Mouse (Mus musculus) heart, adult 2 months (tissue): ENCODE data around the gene Colgalt1. TPM values are rescaled to one million over a fixed set of nuclear protein-coding genes. Genes with fewer than 3 reads are reported as not detected.

Experiments used
- DNase-seq, 2 experiments: peaks; one replicate each; pipeline ENCODE4 v3.0.0; 2021
- H3K27ac ChIP-seq: fragments of 200-600 bp; 2 replicates; pipeline ENCODE4 v1.8.1; 2022
- H3K27me3 ChIP-seq: fragments of 200-500 bp; 2 replicates; pipeline ENCODE4 v1.6.1; 2012; ENCODE audit warnings: mild to moderate bottlenecking, low read length, inconsistent platforms, mixed read lengths; ENCODE audit not compliant: control insufficient read depth, insufficient read depth
- H3K36me3 ChIP-seq: fragments of 200-500 bp; 2 replicates; pipeline ENCODE4 v1.6.1; 2012; ENCODE audit warnings: low read length, inconsistent platforms; ENCODE audit not compliant: control insufficient read depth, insufficient read depth
- H3K4me1 ChIP-seq: fragments of 200-500 bp; 2 replicates; pipeline ENCODE4 v1.6.1; 2011; ENCODE audit warnings: low read length; ENCODE audit not compliant: control insufficient read depth, insufficient read depth
- H3K4me3 ChIP-seq: fragments of 200-600 bp; 2 replicates; pipeline ENCODE4 v1.8.1; 2022
- H3K79me2 ChIP-seq: fragments of 200-500 bp; replicated peaks from 2 replicates; pipeline ENCODE4 v1.6.1; 2012; ENCODE audit warnings: mild to moderate bottlenecking, inconsistent platforms, low read length, moderate library complexity, mixed read lengths; ENCODE audit not compliant: control insufficient read depth, insufficient read depth
- H3K9ac ChIP-seq: fragments of 200-500 bp; 2 replicates; pipeline ENCODE4 v1.6.1; 2012; ENCODE audit warnings: low read depth, mild to moderate bottlenecking, control low read depth, inconsistent platforms, low read length, mixed read lengths
- CTCF ChIP-seq: fragments of 200-600 bp; IDR thresholded peaks from 2 replicates; pipeline ENCODE4 v1.8.1; 2022; ENCODE audit warnings: antibody characterized with exemption, mild to moderate bottlenecking, moderate library complexity
- EP300 ChIP-seq: fragments of 200-500 bp; IDR thresholded peaks from 2 replicates; pipeline ENCODE4 v1.6.1; 2011; ENCODE audit warnings: low read depth, low read length, control low read depth; ENCODE audit not compliant: insufficient read depth
- POLR2A ChIP-seq: fragments of 200-500 bp; IDR thresholded peaks from 2 replicates; pipeline ENCODE4 v1.6.1; 2011; ENCODE audit warnings: mild to moderate bottlenecking, low read depth, low read length, control low read depth; ENCODE audit not compliant: insufficient read depth
- WGBS: fragments of 180-500 bp; shearing (Covaris S2); methylation state at CpG from one replicate; pipeline ENCODE4 v1.1.7; 2018; 5-methylcytosine and 5-hydroxymethylcytosine counted together
- intact Hi-C: fragments of 180-260 bp; cut with DNase I; formaldehyde crosslinking; loops from one replicate; pipeline ENCODE4 v1.15.1; 2025
- polyA plus RNA-seq: library from polyadenylated mRNA; depleted of rRNA; stranded (reverse); fragments of >200 nt; gene quantifications from 2 replicates; pipeline ENCODE4 v1.2.3, GENCODE M21; 2012
- total RNA-seq, 2 experiments: library from RNA; stranded (reverse); gene quantifications; 2 replicates each; pipeline ENCODE4 v1.2.3; 2021

The Colgalt1 gene
- total and polyA plus RNA-seq, 3 experiments = 39.3 to 55.8 (median 39.6) TPM

DNA sequence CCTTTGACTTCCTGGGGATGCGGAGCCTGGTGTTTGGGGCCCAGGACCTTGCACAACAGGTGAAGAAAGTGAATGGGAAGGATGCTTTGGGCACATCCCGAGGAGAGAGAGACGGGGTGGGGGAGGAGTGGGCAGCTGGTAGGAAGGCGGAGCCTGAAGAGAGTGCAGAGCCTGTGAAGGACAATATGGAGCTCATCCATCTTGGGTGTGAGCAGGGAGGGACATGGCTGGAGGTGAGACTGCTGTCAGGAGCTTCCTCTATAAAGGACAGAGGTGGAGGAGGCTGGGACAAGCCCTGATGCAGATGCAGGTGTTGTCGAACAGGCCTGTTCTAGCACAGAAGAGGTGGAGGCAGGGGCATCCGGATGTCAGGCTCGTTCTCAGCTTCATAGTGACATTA lies 6.8 kb upstream of the Colgalt1 start:
- intact Hi-C loops = no loop called here
- DNase-seq = no peak
- Histone ChIP-seq H3K4me3 (no peak overlapping the region), H3K27me3 (no peaks in the 10 kb centered on the region), H3K36me3 (no peaks in the 10 kb centered on the region), H3K27ac (no peak overlapping the region), H3K79me2 (no peaks in the 10 kb centered on the region), H3K9ac (no peak overlapping the region), H3K4me1 (peaks cover 3% of the 10 kb centered on the region)
- WGBS = 83% methylated on average over 7 of the region's 7 CpGs
- TF ChIP-seq POLR2A (no peak), EP300 (no peak), CTCF (no peak)

DNA sequence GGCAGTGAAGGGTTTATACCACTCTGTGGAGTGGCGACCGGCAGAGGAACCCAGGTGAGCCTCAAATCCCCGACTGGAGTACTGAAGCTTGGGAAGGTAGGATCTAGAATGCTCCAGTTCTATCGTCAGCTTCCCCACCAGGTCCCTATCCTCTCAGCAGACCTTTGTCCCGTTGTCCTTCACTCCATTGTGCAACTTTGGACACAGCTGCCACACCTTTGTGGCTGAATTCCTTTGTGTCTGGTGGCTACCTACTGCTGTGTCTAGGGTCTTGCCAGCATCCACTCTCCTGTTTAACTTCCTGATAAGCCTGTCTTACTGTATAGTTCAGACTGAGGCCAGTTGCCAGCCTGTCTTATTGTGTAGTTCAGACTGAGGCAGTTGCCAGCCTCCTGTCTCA lies 1.3 kb downstream of the Colgalt1 start:
- Histone ChIP-seq H3K36me3 (no peaks in the 10 kb centered on the region), H3K4me1 (peaks cover 8% of the 10 kb centered on the region), H3K9ac (peak overlapping the region; percentile 86), H3K4me3 (peak overlapping the region; percentile 95), H3K27me3 (no peaks in the 10 kb centered on the region), H3K79me2 (no peaks in the 10 kb centered on the region), H3K27ac (no peak overlapping the region)
- DNase-seq = no peak
- intact Hi-C loops = loop anchor here (1.0 to 5.0 kb wide), 2 partner anchors 9 to 50 kb away; no protein-coding TSS in a partner anchor
- 35% methylated on average over 5 of the region's 5 CpGs for WGBS
- no peak for TF ChIP-seq CTCF
- no peak for TF ChIP-seq EP300

DNA sequence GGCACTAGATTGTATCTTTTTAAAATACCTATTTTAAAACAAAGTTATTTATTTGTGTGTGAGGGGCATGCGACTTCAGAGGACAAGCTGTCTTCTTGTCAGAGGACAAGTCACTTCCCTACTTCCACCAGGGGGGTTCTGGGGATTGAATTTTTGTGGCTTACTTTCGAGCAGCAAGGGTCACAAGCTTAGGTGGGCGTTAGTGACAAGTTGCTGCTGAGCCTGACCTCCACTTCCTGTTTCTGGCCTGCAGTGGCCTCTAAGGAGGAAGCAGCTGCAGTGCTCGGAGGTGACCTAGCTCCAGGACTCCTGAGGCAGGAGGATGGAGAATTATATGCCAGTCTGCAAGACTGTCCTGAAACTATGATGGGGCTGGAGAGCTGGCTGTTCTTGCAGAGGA lies 2.6 kb downstream of the Colgalt1 start:
- intact Hi-C loops = loop anchor here (5.0 kb wide), 1 partner anchor 49 kb away; no protein-coding TSS in a partner anchor
- WGBS = 37% methylated on average over 4 of the region's 4 CpGs
- Histone ChIP-seq H3K79me2 (no peaks in the 10 kb centered on the region), H3K9ac (no peak overlapping the region), H3K27me3 (no peaks in the 10 kb centered on the region), H3K27ac (no peak overlapping the region; the same call in 1 of the 2 replicates), H3K4me3 (no peak overlapping the region), H3K36me3 (no peaks in the 10 kb centered on the region), H3K4me1 (peaks cover 8% of the 10 kb centered on the region)
- peak in 1 of 2 experiments; percentile 28 for DNase-seq
- TF ChIP-seq CTCF (no peak), EP300 (no peak), POLR2A (no peak)

DNA sequence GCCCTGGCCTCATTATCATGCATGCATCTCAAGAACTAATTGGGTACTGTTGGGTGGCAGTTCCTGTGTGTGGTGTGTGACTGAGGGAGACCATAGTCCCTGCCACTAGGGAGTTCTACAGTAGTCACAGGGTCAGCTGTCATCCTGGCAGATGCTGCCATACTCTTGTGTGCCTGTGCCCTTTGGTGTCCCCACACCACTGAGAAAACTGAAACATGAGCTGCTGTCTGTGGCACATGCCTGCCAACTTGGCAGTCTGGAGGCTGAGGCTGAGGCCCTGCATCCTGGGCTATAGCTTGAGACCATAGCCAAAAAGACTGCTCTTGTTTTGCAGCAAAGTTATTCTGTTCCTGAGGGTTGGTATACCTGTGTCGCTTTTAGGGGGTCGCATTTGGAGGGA lies 9.0 kb downstream of the Colgalt1 start:
- no peaks in the 10 kb centered on the region for H3K36me3 ChIP-seq
- TF ChIP-seq CTCF = no peak
- no peak for TF ChIP-seq POLR2A
- TF ChIP-seq EP300 = no peak

DNA sequence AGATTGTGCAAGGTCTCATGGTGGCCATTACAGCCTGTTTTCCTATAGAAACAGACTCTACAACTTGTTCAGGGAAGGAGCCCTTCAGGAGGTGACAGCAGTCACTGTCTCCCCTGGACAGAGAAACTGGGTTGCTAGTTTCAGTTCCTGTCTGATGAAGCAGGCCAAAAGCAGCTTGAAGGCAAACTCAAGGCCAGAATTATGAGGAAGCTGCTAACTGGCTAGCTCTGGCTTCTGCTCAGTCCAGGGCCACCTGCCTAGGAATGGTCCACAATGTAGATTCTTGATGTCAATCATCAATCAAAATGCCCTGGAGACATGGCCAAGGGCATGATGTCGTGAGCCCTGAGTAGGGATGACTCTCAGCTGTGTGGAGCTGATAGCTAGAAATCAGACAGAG lies 14.3 kb downstream of the Colgalt1 start:
- Histone ChIP-seq H3K27me3 (no peaks in the 10 kb centered on the region), H3K79me2 (no peaks in the 10 kb centered on the region), H3K9ac (no peak overlapping the region), H3K36me3 (no peaks in the 10 kb centered on the region), H3K4me3 (no peak overlapping the region), H3K4me1 (peaks cover 4% of the 10 kb centered on the region), H3K27ac (no peak overlapping the region)
- intact Hi-C loops = no loop called here
- 73% methylated on average over 1 of the region's 1 CpGs for WGBS
- TF ChIP-seq EP300 = no peak
- no peak for TF ChIP-seq POLR2A
- no peak for TF ChIP-seq CTCF
- DNase-seq = no peak

More for the DNA sequence above, 9.0 kb downstream of the Colgalt1 start:
- Histone ChIP-seq H3K27me3 (no peaks in the 10 kb centered on the region), H3K4me1 (no peaks in the 10 kb centered on the region), H3K4me3 (no peak overlapping the region), H3K79me2 (0 out of 2 replicates have a peak, but pooled peaks cover 2% of the 10 kb centered on the region), H3K27ac (no peak overlapping the region), H3K9ac (no peak overlapping the region)
- no peak for DNase-seq
- 99% methylated on average over 2 of the region's 2 CpGs for WGBS
- intact Hi-C loops = no loop called here

DNA sequence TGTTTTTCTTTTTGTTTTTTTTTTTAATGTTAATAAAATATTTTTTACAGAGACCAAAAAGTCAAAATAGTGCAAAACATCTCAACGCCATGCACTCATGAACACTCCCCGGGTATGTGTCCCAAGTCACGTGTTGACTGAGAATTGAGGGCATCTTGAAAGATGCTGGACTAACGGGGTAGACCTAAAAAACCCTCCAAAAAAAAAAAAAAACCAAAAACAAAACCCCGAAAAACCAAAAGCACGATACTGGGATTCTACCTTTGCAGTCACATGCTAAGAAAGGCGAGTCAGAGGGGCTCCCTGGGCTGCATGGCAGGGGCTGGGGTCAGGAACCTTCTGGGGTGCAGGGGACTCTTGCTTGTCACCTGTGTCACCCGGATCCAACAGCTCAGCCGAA lies 16.0 kb downstream of the Colgalt1 start:
- no peak for TF ChIP-seq CTCF
- TF ChIP-seq POLR2A = no peak
- TF ChIP-seq EP300 = no peak
- Histone ChIP-seq H3K27ac (no peak overlapping the region; the same call in 1 of the 2 replicates), H3K9ac (no peak overlapping the region), H3K4me3 (no peak overlapping the region), H3K27me3 (no peaks in the 10 kb centered on the region), H3K36me3 (no peaks in the 10 kb centered on the region), H3K79me2 (no peaks in the 10 kb centered on the region), H3K4me1 (peaks cover 4% of the 10 kb centered on the region)
- 90% methylated on average over 9 of the region's 9 CpGs for WGBS
- intact Hi-C loops = no loop called here
- no peak for DNase-seq
